Comparison of ENCODE assay signal across 29 mouse cellular contexts in genomic region chr3:115467850-115468249, GRCm38 (mm10).
A peak's percentile ranks its signal among the peaks of the same experiment; 100 is the strongest.
DNase-seq lines count a peak whose midpoint lies in the region; ATAC-seq and TF ChIP-seq lines count a peak whose summit lies in the region.
"Had no signal": no experiment of that assay in that cellular context is flagged by ENCODE, and none has a peak within 500 bp of the region (broad histone marks: within the 10 kb centered on the region; RNA-seq: fewer than 3 reads in every experiment).

No protein-coding gene starts in this region.

- peak; percentile 5 for DNase-seq in limb, embryonic 14.5 days (ENCODE audit: low spot score)
- no peak for DNase-seq in limb, embryonic 10.5 days (ENCODE audit: low spot score)
- DNase-seq in embryonic facial prominence, embryonic 14.5 days (ENCODE audit: low spot score), result peak; percentile 2
- peak; percentile 40 for DNase-seq in hindbrain, embryonic 14.5 days (ENCODE audit: low spot score)
- no peak for DNase-seq in urinary bladder, adult 18-20 months (ENCODE audit: low spot score in 2 of 2)
- no peak for DNase-seq in urinary bladder, postnatal 14 days (ENCODE audit: low spot score)
- DNase-seq: adrenal gland, postnatal 14 days; cerebellum, adult 11-12 months; cerebellum, adult 9-11 months; gastrocnemius, postnatal 25 days; heart, adult 11 months; kidney, adult 11 months; kidney, postnatal 36 days; left cerebral cortex, postnatal 4 days; liver; lung, adult 2 months; lung, postnatal 10 days had no signal

- TF ChIP-seq POLR2A in limb, embryonic 14.5 days (IDR thresholded peaks at IDR 0.05; ENCODE audit: borderline replicate concordance, extremely low read depth, insufficient read depth, insufficient read length), result no peak

- ATAC-seq in limb, embryonic 14.5 days (ENCODE audit: low FRiP score, low read depth), result no peak
- ATAC-seq in embryonic facial prominence, embryonic 14.5 days (ENCODE audit: low read depth), result no peak
- peak; percentile 87 for ATAC-seq in hindbrain, embryonic 14.5 days (ENCODE audit: low FRiP score)
- peak; percentile 61; the same call in 1 of the 2 replicates for ATAC-seq in neural tube, embryonic 13.5 days (ENCODE audit: low read depth)
- ATAC-seq: CD4-positive, CD25-positive, alpha-beta regulatory T cell, adult 4 months; forebrain, embryonic 14.5 days; midbrain, embryonic 16.5 days had no signal

- H3K4me2 ChIP-seq in limb, embryonic 14.5 days (replicated peaks; ENCODE audit: low read depth, low read length, severe bottlenecking), result no peak overlapping the region
- H3K4me2 ChIP-seq in embryonic facial prominence, embryonic 14.5 days (ENCODE audit: low read depth, low read length), result no peak overlapping the region
- H3K4me2 ChIP-seq in hindbrain, embryonic 14.5 days (replicated peaks), result no peak overlapping the region
- no peak overlapping the region for H3K4me2 ChIP-seq in neural tube, embryonic 13.5 days
- H3K4me2 ChIP-seq: heart, embryonic 15.5 days; kidney, embryonic 15.5 days; stomach, embryonic 15.5 days had no signal

- no peaks in the 10 kb centered on the region for H3K9me3 ChIP-seq in limb, embryonic 14.5 days (ENCODE audit: control insufficient read depth, low read length)
- H3K9me3 ChIP-seq in limb, embryonic 10.5 days (replicated peaks), result no peaks in the 10 kb centered on the region
- H3K9me3 ChIP-seq in embryonic facial prominence, embryonic 14.5 days (ENCODE audit: control insufficient read depth, low read length), result no peaks in the 10 kb centered on the region
- H3K9me3 ChIP-seq in hindbrain, embryonic 14.5 days (ENCODE audit: control insufficient read depth, low read length), result no peaks in the 10 kb centered on the region
- peaks cover 5% of the 10 kb centered on the region; the same call in 1 of the 2 replicates for H3K9me3 ChIP-seq in neural tube, embryonic 13.5 days
- H3K9me3 ChIP-seq: heart, embryonic 10.5 days; heart, embryonic 15.5 days; kidney, embryonic 15.5 days; stomach, embryonic 15.5 days had no signal

- H3K36me3 ChIP-seq in limb, embryonic 14.5 days (ENCODE audit: control insufficient read depth, insufficient read depth, low read length), result no peaks in the 10 kb centered on the region
- H3K36me3 ChIP-seq in limb, embryonic 10.5 days, result no peaks in the 10 kb centered on the region
- no peaks in the 10 kb centered on the region for H3K36me3 ChIP-seq in embryonic facial prominence, embryonic 14.5 days (ENCODE audit: control insufficient read depth, insufficient read depth, low read length)
- H3K36me3 ChIP-seq in hindbrain, embryonic 14.5 days (replicated peaks; ENCODE audit: control insufficient read depth, insufficient read depth), result no peaks in the 10 kb centered on the region
- H3K36me3 ChIP-seq in neural tube, embryonic 13.5 days, result no peaks in the 10 kb centered on the region
- H3K36me3 ChIP-seq: heart, embryonic 10.5 days; heart, embryonic 15.5 days; kidney, embryonic 15.5 days; stomach, embryonic 15.5 days had no signal

- no peak overlapping the region for H3K27ac ChIP-seq in limb, embryonic 14.5 days (replicated peaks; ENCODE audit: low read depth, low read length)
- H3K27ac ChIP-seq in limb, embryonic 10.5 days, result no peak overlapping the region
- H3K27ac ChIP-seq in embryonic facial prominence, embryonic 14.5 days (replicated peaks; ENCODE audit: low read depth, low read length), result no peak overlapping the region
- H3K27ac ChIP-seq in hindbrain, embryonic 14.5 days, result no peak overlapping the region
- H3K27ac ChIP-seq in neural tube, embryonic 13.5 days (replicated peaks), result no peak overlapping the region
- H3K27ac ChIP-seq: heart, embryonic 10.5 days; heart, embryonic 15.5 days; kidney, embryonic 15.5 days; layer of hippocampus, adult 2 months; liver, embryonic 14.5 days; macrophage; stomach, embryonic 15.5 days had no signal

- no peaks in the 10 kb centered on the region for H3K27me3 ChIP-seq in limb, embryonic 14.5 days (ENCODE audit: control insufficient read depth, insufficient read depth, low read length)
- H3K27me3 ChIP-seq in limb, embryonic 10.5 days (ENCODE audit: low read depth, poor library complexity, severe bottlenecking), result no peaks in the 10 kb centered on the region
- H3K27me3 ChIP-seq in embryonic facial prominence, embryonic 14.5 days (replicated peaks; ENCODE audit: control insufficient read depth, insufficient read depth, low read length), result no peaks in the 10 kb centered on the region
- no peaks in the 10 kb centered on the region for H3K27me3 ChIP-seq in hindbrain, embryonic 14.5 days (ENCODE audit: control insufficient read depth, insufficient read depth, low read length)
- H3K27me3 ChIP-seq in neural tube, embryonic 13.5 days, result no peaks in the 10 kb centered on the region
- H3K27me3 ChIP-seq: heart, embryonic 15.5 days; kidney, embryonic 15.5 days; stomach, embryonic 15.5 days had no signal

- no peaks in the 10 kb centered on the region for H3K4me1 ChIP-seq in limb, embryonic 14.5 days (ENCODE audit: control insufficient read depth, insufficient read depth, low read length)
- H3K4me1 ChIP-seq in limb, embryonic 10.5 days, result no peaks in the 10 kb centered on the region
- no peaks in the 10 kb centered on the region for H3K4me1 ChIP-seq in embryonic facial prominence, embryonic 14.5 days (ENCODE audit: control insufficient read depth, insufficient read depth, low read length)
- no peaks in the 10 kb centered on the region for H3K4me1 ChIP-seq in hindbrain, embryonic 14.5 days (replicated peaks; ENCODE audit: control insufficient read depth, insufficient read depth, low read length)
- no peaks in the 10 kb centered on the region for H3K4me1 ChIP-seq in neural tube, embryonic 13.5 days (replicated peaks)
- H3K4me1 ChIP-seq: heart, embryonic 10.5 days; heart, embryonic 15.5 days; kidney, embryonic 15.5 days; stomach, embryonic 15.5 days had no signal

- no peak overlapping the region for H3K4me3 ChIP-seq in limb, embryonic 14.5 days (replicated peaks; ENCODE audit: low read length)
- H3K4me3 ChIP-seq in limb, embryonic 10.5 days, result no peak overlapping the region
- H3K4me3 ChIP-seq in embryonic facial prominence, embryonic 14.5 days (ENCODE audit: low read depth, low read length), result no peak overlapping the region
- no peak overlapping the region for H3K4me3 ChIP-seq in hindbrain, embryonic 14.5 days (replicated peaks; ENCODE audit: low read length)
- H3K4me3 ChIP-seq in neural tube, embryonic 13.5 days, result no peak overlapping the region
- H3K4me3 ChIP-seq: heart, embryonic 10.5 days; heart, embryonic 15.5 days; kidney, embryonic 15.5 days; layer of hippocampus, adult 2 months; myocyte; stomach, embryonic 15.5 days had no signal

- no peak overlapping the region for H3K9ac ChIP-seq in limb, embryonic 14.5 days (ENCODE audit: low read depth, low read length, severe bottlenecking)
- no peak overlapping the region for H3K9ac ChIP-seq in embryonic facial prominence, embryonic 14.5 days (ENCODE audit: low read depth, low read length)
- H3K9ac ChIP-seq in hindbrain, embryonic 14.5 days, result no peak overlapping the region
- no peak overlapping the region for H3K9ac ChIP-seq in neural tube, embryonic 13.5 days
- H3K9ac ChIP-seq: heart, embryonic 15.5 days; kidney, embryonic 15.5 days; liver, embryonic 14.5 days; stomach, embryonic 15.5 days had no signal

- 16% methylated on average over 2 of the region's 2 CpGs for WGBS in limb, embryonic 14.5 days
- WGBS in limb, embryonic 10.5 days, result 61% methylated on average over 2 of the region's 2 CpGs
- WGBS in embryonic facial prominence, embryonic 14.5 days, result 29% methylated on average over 2 of the region's 2 CpGs
- WGBS in hindbrain, embryonic 14.5 days, result 48% methylated on average over 2 of the region's 2 CpGs
- 38% methylated on average over 2 of the region's 2 CpGs for WGBS in neural tube, embryonic 13.5 days

Comparison
In these comparisons a context has a peak if more than half of its experiments do, and no peak if none do; other contexts are left out.
1. DNase-seq: peak in limb, embryonic 14.5 days (single experiment), embryonic facial prominence, embryonic 14.5 days (single experiment) and hindbrain, embryonic 14.5 days (single experiment); none in limb, embryonic 10.5 days (single experiment), urinary bladder, adult 18-20 months (0 of 2) and urinary bladder, postnatal 14 days (single experiment).
2. ATAC-seq: peak in hindbrain, embryonic 14.5 days (single experiment) and neural tube, embryonic 13.5 days (single experiment); none in limb, embryonic 14.5 days (single experiment) and embryonic facial prominence, embryonic 14.5 days (single experiment).